Mouse (Mus musculus) forebrain, embryonic 15.5 days (tissue): ENCODE results near the gene Clint1. TPM values are rescaled to one million over a fixed set of nuclear protein-coding genes. Genes with fewer than 3 reads are reported as not detected.
A peak's percentile ranks its signal among the peaks of the same experiment; 100 is the strongest.

Experiments
- ATAC-seq: fragments of 200-750 bp; cut with Nextera tagmentation; replicated peaks from 2 replicates; pipeline ENCODE4 v1.8.0; 2017; ENCODE audit warnings: mild to moderate bottlenecking, moderate TSS enrichment, moderate library complexity
- H3K27ac ChIP-seq: fragments of 300-500 bp; sonication (generic); replicated peaks from 2 replicates; pipeline ENCODE4 v1.5.1; 2015; ENCODE audit warnings: mild to moderate bottlenecking, inconsistent platforms
- H3K27me3 ChIP-seq: fragments of 300-500 bp; sonication (generic); 2 replicates; pipeline ENCODE4 v1.6.1; 2015; ENCODE audit warnings: inconsistent platforms
- H3K36me3 ChIP-seq: fragments of 300-500 bp; sonication (generic); 2 replicates; pipeline ENCODE4 v1.6.1; 2015; ENCODE audit warnings: mild to moderate bottlenecking, inconsistent platforms
- H3K4me1 ChIP-seq: fragments of 300-500 bp; sonication (generic); 2 replicates; pipeline ENCODE4 v1.6.1; 2015; ENCODE audit warnings: inconsistent platforms
- H3K4me2 ChIP-seq: fragments of 300-500 bp; sonication (generic); replicated peaks from 2 replicates; pipeline ENCODE4 v1.6.1; 2015; ENCODE audit warnings: mild to moderate bottlenecking, inconsistent platforms
- H3K4me3 ChIP-seq: fragments of 300-500 bp; sonication (generic); 2 replicates; pipeline ENCODE4 v1.5.1; 2015; ENCODE audit warnings: mild to moderate bottlenecking, inconsistent platforms
- H3K9ac ChIP-seq: fragments of 300-500 bp; sonication (generic); replicated peaks from 2 replicates; pipeline ENCODE4 v1.6.1; 2015; ENCODE audit warnings: mild to moderate bottlenecking, inconsistent platforms
- H3K9me3 ChIP-seq: fragments of 300-500 bp; sonication (generic); 2 replicates; pipeline ENCODE4 v1.6.1; 2016; ENCODE audit warnings: inconsistent platforms
- WGBS: fragments of 180-500 bp; shearing (Covaris S2); methylation state at CpG from one replicate; pipeline ENCODE4 v1.1.7; 2015; ENCODE audit warnings: mixed read lengths; 5-methylcytosine and 5-hydroxymethylcytosine counted together
- polyA plus RNA-seq: library from polyadenylated mRNA; unstranded; fragments of >200 nt; fragmentation: Nextera tagmentation; extraction: Ambion mirVana; gene quantifications from 2 replicates; pipeline ENCODE4 v1.2.1, GENCODE M21; 2015

Gene Clint1
- 47.4 and 51.1 TPM in 2 replicates for polyA plus RNA-seq

- ATAC-seq, result peak; percentile 98
- under 1% methylated on average over 49 of the region's 57 CpGs for WGBS
- Histone ChIP-seq H3K4me2 (peak within 1 kb of the TSS; percentile 54), H3K27me3 (no peaks in the 10 kb centered on the region), H3K9me3 (no peaks in the 10 kb centered on the region), H3K4me3 (peak within 1 kb of the TSS; percentile 69), H3K9ac (peak within 1 kb of the TSS; percentile 77), H3K4me1 (peaks cover 27% of the 10 kb centered on the region), H3K36me3 (no peaks in the 10 kb centered on the region), H3K27ac (peak within 1 kb of the TSS; percentile 54)
Observed at GRCm38 (mm10) chr11:45851516-45852123, at the start of gene Clint1. Gene Clint1 (plus strand): TSS chr11:45852051.

GRCm38 (mm10) chr11:45804068-45804467 lies 47.8 kb upstream of the Clint1 start:
- peaks cover 2% of the 10 kb centered on the region; the same call in 1 of the 2 replicates for H3K4me1 ChIP-seq
- H3K9ac ChIP-seq, result no peak overlapping the region
- no peak overlapping the region for H3K4me3 ChIP-seq
- H3K9me3 ChIP-seq, result no peaks in the 10 kb centered on the region
- no peaks in the 10 kb centered on the region for H3K27me3 ChIP-seq
- H3K36me3 ChIP-seq, result no peaks in the 10 kb centered on the region
- ATAC-seq, result no peak
- WGBS, result 77% methylated on average over 4 of the region's 4 CpGs
- H3K4me2 ChIP-seq, result no peak overlapping the region
- H3K27ac ChIP-seq, result no peak overlapping the region

- no peaks in the 10 kb centered on the region for H3K27me3 ChIP-seq
- H3K9ac ChIP-seq, result no peak overlapping the region
- H3K4me2 ChIP-seq, result no peak overlapping the region
- H3K4me3 ChIP-seq, result no peak overlapping the region
- H3K36me3 ChIP-seq, result no peaks in the 10 kb centered on the region
- 83% methylated on average over 6 of the region's 6 CpGs for WGBS
- H3K4me1 ChIP-seq, result no peaks in the 10 kb centered on the region
- no peak for ATAC-seq
- no peak overlapping the region for H3K27ac ChIP-seq
- H3K9me3 ChIP-seq, result no peaks in the 10 kb centered on the region
Observed at GRCm38 (mm10) chr11:45805312-45805772, 46.5 kb upstream of the Clint1 start.

GRCm38 (mm10) chr11:45805810-45806209 lies 46.0 kb upstream of the Clint1 start:
- Histone ChIP-seq H3K9ac (no peak overlapping the region), H3K4me1 (no peaks in the 10 kb centered on the region), H3K9me3 (no peaks in the 10 kb centered on the region), H3K27me3 (no peaks in the 10 kb centered on the region), H3K36me3 (no peaks in the 10 kb centered on the region), H3K27ac (no peak overlapping the region), H3K4me3 (no peak overlapping the region), H3K4me2 (no peak overlapping the region)
- WGBS, result 73% methylated on average over 2 of the region's 2 CpGs
- ATAC-seq, result no peak

- no peak for ATAC-seq
- Histone ChIP-seq H3K27me3 (no peaks in the 10 kb centered on the region), H3K36me3 (no peaks in the 10 kb centered on the region), H3K27ac (no peak overlapping the region), H3K4me3 (no peak overlapping the region), H3K9me3 (no peaks in the 10 kb centered on the region), H3K4me1 (no peaks in the 10 kb centered on the region), H3K4me2 (no peak overlapping the region), H3K9ac (no peak overlapping the region)
- WGBS, result 95% methylated on average over 2 of the region's 2 CpGs
Observed at GRCm38 (mm10) chr11:45806264-45806663, 45.6 kb upstream of the Clint1 start.

GRCm38 (mm10) chr11:45806809-45807208 lies 45.0 kb upstream of the Clint1 start:
- Histone ChIP-seq H3K9ac (no peak overlapping the region), H3K4me3 (no peak overlapping the region), H3K27ac (no peak overlapping the region), H3K27me3 (no peaks in the 10 kb centered on the region), H3K36me3 (no peaks in the 10 kb centered on the region), H3K4me1 (no peaks in the 10 kb centered on the region), H3K9me3 (no peaks in the 10 kb centered on the region), H3K4me2 (no peak overlapping the region)
- ATAC-seq, result no peak
- WGBS, result 77% methylated on average over 3 of the region's 3 CpGs

- Histone ChIP-seq H3K4me3 (no peak overlapping the region), H3K4me1 (no peaks in the 10 kb centered on the region), H3K27me3 (no peaks in the 10 kb centered on the region), H3K9me3 (no peaks in the 10 kb centered on the region), H3K4me2 (no peak overlapping the region), H3K36me3 (no peaks in the 10 kb centered on the region), H3K9ac (no peak overlapping the region), H3K27ac (no peak overlapping the region)
- 85% methylated on average over 12 of the region's 12 CpGs for WGBS
- ATAC-seq, result no peak
Observed at GRCm38 (mm10) chr11:45807820-45808219, 44.0 kb upstream of the Clint1 start.

GRCm38 (mm10) chr11:45809424-45809823 lies 42.4 kb upstream of the Clint1 start:
- ATAC-seq, result no peak
- H3K9me3 ChIP-seq, result no peaks in the 10 kb centered on the region
- no peak overlapping the region for H3K4me2 ChIP-seq
- H3K4me1 ChIP-seq, result no peaks in the 10 kb centered on the region
- no peaks in the 10 kb centered on the region for H3K27me3 ChIP-seq
- no peaks in the 10 kb centered on the region for H3K36me3 ChIP-seq
- H3K9ac ChIP-seq, result no peak overlapping the region
- 45% methylated on average over 5 of the region's 5 CpGs for WGBS
- H3K27ac ChIP-seq, result no peak overlapping the region
- H3K4me3 ChIP-seq, result no peak overlapping the region

GRCm38 (mm10) chr11:45810056-45810455 lies 41.8 kb upstream of the Clint1 start:
- no peak overlapping the region for H3K4me2 ChIP-seq
- no peaks in the 10 kb centered on the region for H3K36me3 ChIP-seq
- H3K4me1 ChIP-seq, result no peaks in the 10 kb centered on the region
- ATAC-seq, result no peak
- H3K27ac ChIP-seq, result no peak overlapping the region
- no peaks in the 10 kb centered on the region for H3K27me3 ChIP-seq
- no peak overlapping the region for H3K9ac ChIP-seq
- 88% methylated on average over 6 of the region's 6 CpGs for WGBS
- H3K4me3 ChIP-seq, result no peak overlapping the region
- H3K9me3 ChIP-seq, result no peaks in the 10 kb centered on the region

GRCm38 (mm10) chr11:45810805-45811204 lies 41.0 kb upstream of the Clint1 start:
- H3K27me3 ChIP-seq, result no peaks in the 10 kb centered on the region
- no peak overlapping the region for H3K9ac ChIP-seq
- H3K36me3 ChIP-seq, result no peaks in the 10 kb centered on the region
- no peak for ATAC-seq
- 92% methylated on average over 8 of the region's 8 CpGs for WGBS
- H3K9me3 ChIP-seq, result no peaks in the 10 kb centered on the region
- H3K4me1 ChIP-seq, result no peaks in the 10 kb centered on the region
- no peak overlapping the region for H3K4me3 ChIP-seq
- H3K4me2 ChIP-seq, result no peak overlapping the region
- no peak overlapping the region for H3K27ac ChIP-seq

- WGBS, result 78% methylated on average over 10 of the region's 10 CpGs
- no peak overlapping the region for H3K9ac ChIP-seq
- no peaks in the 10 kb centered on the region for H3K4me1 ChIP-seq
- no peak overlapping the region for H3K27ac ChIP-seq
- H3K36me3 ChIP-seq, result no peaks in the 10 kb centered on the region
- H3K27me3 ChIP-seq, result no peaks in the 10 kb centered on the region
- ATAC-seq, result no peak
- no peaks in the 10 kb centered on the region for H3K9me3 ChIP-seq
- H3K4me3 ChIP-seq, result no peak overlapping the region
- H3K4me2 ChIP-seq, result no peak overlapping the region
Observed at GRCm38 (mm10) chr11:45815603-45816002, 36.2 kb upstream of the Clint1 start.

- Histone ChIP-seq H3K27me3 (no peaks in the 10 kb centered on the region), H3K27ac (no peak overlapping the region), H3K36me3 (no peaks in the 10 kb centered on the region), H3K4me1 (no peaks in the 10 kb centered on the region), H3K9ac (no peak overlapping the region), H3K4me2 (no peak overlapping the region), H3K9me3 (no peaks in the 10 kb centered on the region), H3K4me3 (no peak overlapping the region)
- 91% methylated on average over 1 of the region's 1 CpGs for WGBS
- no peak for ATAC-seq
Observed at GRCm38 (mm10) chr11:45816712-45817111, 35.1 kb upstream of the Clint1 start.

GRCm38 (mm10) chr11:45817996-45818395 lies 33.9 kb upstream of the Clint1 start:
- Histone ChIP-seq H3K9ac (no peak overlapping the region), H3K36me3 (no peaks in the 10 kb centered on the region), H3K4me2 (no peak overlapping the region), H3K27ac (no peak overlapping the region), H3K27me3 (no peaks in the 10 kb centered on the region), H3K4me3 (no peak overlapping the region), H3K4me1 (no peaks in the 10 kb centered on the region), H3K9me3 (no peaks in the 10 kb centered on the region)
- no peak for ATAC-seq
- 59% methylated on average over 3 of the region's 3 CpGs for WGBS
